Mouse (Mus musculus) left cerebral cortex, adult 9 months (tissue): ENCODE measurements at regions not wholly inside any gene's neighbourhood (a gene's known extent, or its start where the extent isn't known, plus 50 kb on each side); places are given as distances from the start of the nearest gene placed in this dataset.
"Not testable (repeated sequence)": the region's sequence is repeated elsewhere in the genome, so short reads cannot be mapped to it uniquely, and the experiment has no call there.

Experiments
- DNase-seq, 2 experiments: peaks; one replicate each; pipeline ENCODE4 v3.0.0; 2022; ENCODE audit warnings: low spot score in 2 of 2

- DNase-seq, result no peak
Measured at GRCm38 (mm10) chr16:29742497-29743230, 163.5 kb downstream of the Opa1 start.

- DNase-seq, result no peak
Measured at GRCm38 (mm10) chr16:29745486-29745885, 166.4 kb downstream of the Opa1 start.

GRCm38 (mm10) chr16:29746245-29746644 lies 167.1 kb downstream of the Opa1 start:
- no peak for DNase-seq

- DNase-seq, result no peak
Measured at GRCm38 (mm10) chr16:29749167-29749566, 170.0 kb downstream of the Opa1 start.

- DNase-seq, result no peak
Measured at GRCm38 (mm10) chr16:29754579-29755199, 175.6 kb downstream of the Opa1 start.

- no peak for DNase-seq
Measured at GRCm38 (mm10) chr16:29758246-29758645, 179.1 kb downstream of the Opa1 start.

GRCm38 (mm10) chr16:29759416-29759815 lies 180.3 kb downstream of the Opa1 start:
- no peak for DNase-seq

- no peak for DNase-seq
Measured at GRCm38 (mm10) chr16:29760627-29761026, 181.5 kb downstream of the Opa1 start.

- peak in 1 of 2 experiments; percentile 13 for DNase-seq
Measured at GRCm38 (mm10) chr16:29761779-29762277, 182.7 kb downstream of the Opa1 start.

GRCm38 (mm10) chr16:29764376-29764775 lies 185.2 kb downstream of the Opa1 start:
- DNase-seq, result no peak

GRCm38 (mm10) chr16:29765801-29766200 lies 186.7 kb downstream of the Opa1 start:
- DNase-seq, result not testable (repeated sequence)

- no peak for DNase-seq
Measured at GRCm38 (mm10) chr16:29771320-29771719, 192.2 kb downstream of the Opa1 start.

GRCm38 (mm10) chr16:29771728-29772608 lies 192.8 kb downstream of the Opa1 start:
- peak in 1 of 2 experiments; percentile 48 for DNase-seq

GRCm38 (mm10) chr16:29772609-29772988 lies 193.5 kb downstream of the Opa1 start:
- no peak for DNase-seq

- DNase-seq, result peak in 1 of 2 experiments; percentile 44
Measured at GRCm38 (mm10) chr16:29773056-29773455, 193.9 kb downstream of the Opa1 start.

- no peak for DNase-seq
Measured at GRCm38 (mm10) chr16:29774949-29775348, 195.8 kb downstream of the Opa1 start.

- no peak for DNase-seq
Measured at GRCm38 (mm10) chr16:29775879-29776278, 196.7 kb downstream of the Opa1 start.

- DNase-seq, result no peak
Measured at GRCm38 (mm10) chr16:29782441-29782840, 203.3 kb downstream of the Opa1 start.

GRCm38 (mm10) chr16:29785114-29785513 lies 206.0 kb downstream of the Opa1 start:
- no peak for DNase-seq

- no peak for DNase-seq
Measured at GRCm38 (mm10) chr16:29786540-29786939, 207.4 kb downstream of the Opa1 start.

GRCm38 (mm10) chr16:29787633-29788511 lies 208.7 kb downstream of the Opa1 start:
- DNase-seq, result no peak
